Mouse (Mus musculus): ENCODE results near the gene Gata2.
A peak's percentile ranks its signal among the peaks of the same experiment; 100 is the strongest.
"Not testable (repeated sequence)": the region's sequence is repeated elsewhere in the genome, so short reads cannot be mapped to it uniquely, and the experiment has no call there.

Gata2 gene

DNA sequence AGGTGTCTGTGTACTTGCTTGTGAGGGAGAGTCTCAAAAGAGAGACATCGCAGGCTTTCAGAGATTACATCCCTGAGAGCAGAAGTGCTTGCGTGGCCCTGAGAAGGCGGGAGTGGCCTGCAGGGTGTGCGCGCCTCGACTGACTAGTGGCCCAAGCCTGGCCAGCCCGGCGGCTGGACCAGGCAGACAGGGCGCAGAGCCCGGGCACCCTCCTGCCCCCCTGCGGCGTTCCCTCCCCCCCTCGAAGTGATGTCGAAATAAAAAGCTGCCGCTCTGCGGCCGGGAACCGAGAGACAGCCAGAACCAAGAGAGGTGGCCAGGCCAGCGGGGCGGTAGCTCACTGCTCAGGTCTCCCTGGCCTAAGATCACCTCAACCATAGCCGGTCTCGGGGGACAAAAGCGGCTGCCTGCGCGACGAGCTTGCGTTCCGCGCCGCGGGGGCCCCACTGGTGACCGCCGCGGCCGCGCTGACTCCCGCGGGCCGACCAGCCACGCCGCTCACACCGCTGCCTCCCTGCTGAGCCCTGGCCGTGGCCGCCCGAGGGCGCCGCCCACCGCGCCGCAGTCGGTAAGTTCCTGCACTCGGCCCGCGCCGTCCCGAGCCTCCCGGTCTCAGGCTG, at the start of gene Gata2:
Gene Gata2 (plus strand): TSS at position 459 of the 620 bp plus-strand sequence.
- no peak for DNase-seq

DNA sequence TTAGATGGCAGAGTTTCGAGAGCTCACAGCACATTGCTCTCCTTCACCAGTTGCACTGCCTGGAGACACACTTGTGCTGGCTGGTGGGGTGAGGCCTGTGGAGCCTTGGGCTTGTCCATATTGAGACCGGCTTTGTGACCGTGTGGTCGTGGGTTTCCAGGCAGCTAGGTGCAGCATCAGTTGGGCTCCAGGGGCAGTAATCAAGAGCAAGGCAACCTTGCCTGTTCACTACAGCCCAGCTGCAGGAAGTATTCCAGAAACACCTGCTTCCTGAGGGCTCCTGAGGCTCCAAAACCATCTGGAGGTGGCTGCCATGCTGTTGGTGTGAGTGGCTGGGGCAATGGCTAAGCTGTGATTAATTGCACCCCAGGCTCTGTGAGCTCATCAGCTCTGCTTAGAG, 47.9 kb upstream of the Gata2 start:
- no peak for DNase-seq

- no peak for DNase-seq
These were observed 47.1 kb upstream of the Gata2 start for GRCm38 (mm10) chr6:88146576-88146975.

DNA sequence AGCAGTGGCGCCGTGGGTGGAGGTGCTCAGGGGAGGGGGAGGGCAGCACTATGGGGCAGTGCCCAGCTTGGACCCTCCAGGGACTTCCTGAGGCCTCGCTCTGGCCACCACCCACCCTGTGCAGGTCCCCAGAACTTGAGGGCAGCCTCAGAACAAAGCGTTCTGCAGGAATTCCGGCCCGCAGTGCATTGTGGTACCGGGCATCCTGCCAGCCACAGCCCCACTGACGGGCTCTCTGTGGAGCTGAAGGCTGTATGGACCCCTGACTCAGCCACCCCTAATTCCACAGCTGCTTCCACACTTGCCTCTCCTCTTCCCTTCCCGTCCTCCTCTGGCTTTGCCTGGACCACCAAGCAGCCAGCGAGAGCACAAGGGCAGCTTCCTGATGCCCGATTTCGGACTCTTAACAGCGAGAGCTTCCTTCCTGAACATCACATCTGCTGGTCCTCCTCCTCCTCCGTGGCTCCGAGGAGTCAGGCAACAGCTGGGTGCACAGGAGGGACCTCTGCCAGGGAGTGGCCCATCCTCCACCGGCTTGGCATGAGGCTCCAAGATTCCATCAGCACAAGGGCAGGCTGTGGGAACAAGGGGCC, 46.2 kb upstream of the Gata2 start:
- DNase-seq: no peak

GRCm38 (mm10) chr6:88151335-88151734, 42.4 kb upstream of the Gata2 start:
- no peak for DNase-seq

DNA sequence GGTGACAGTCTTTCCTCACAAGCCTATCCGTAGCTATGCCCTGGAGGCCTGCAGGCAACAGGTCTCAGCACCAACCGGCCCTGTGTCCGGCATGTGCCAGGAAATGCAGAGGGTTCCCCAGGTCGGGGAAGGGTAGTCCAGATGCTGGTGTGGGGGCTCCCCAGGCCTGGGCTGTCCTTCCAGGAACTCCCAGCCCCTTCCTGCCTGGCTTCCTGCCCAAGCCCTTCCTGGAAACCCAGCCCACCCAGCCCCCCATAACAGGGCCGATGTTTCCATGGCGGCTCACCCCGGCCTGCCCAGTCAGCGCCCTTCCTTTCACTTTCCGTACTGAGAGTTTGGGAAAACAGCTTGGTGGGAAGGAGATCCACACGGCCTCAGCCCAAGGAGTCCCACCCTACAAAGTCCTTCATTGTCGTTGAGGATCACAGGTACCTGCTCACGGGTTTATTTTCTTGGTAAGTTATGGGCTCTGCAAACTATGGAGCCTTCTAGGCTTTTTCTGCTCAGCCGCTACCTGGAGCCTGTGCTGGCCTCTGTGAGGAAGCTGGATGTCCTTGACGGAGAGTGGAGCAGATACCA, 41.5 kb upstream of the Gata2 start:
- no peak for DNase-seq

- DNase-seq: no peak
These were observed 40.7 kb upstream of the Gata2 start for GRCm38 (mm10) chr6:88152979-88153378.

- DNase-seq: not testable (repeated sequence)
These were observed 38.1 kb upstream of the Gata2 start for GRCm38 (mm10) chr6:88155614-88156013.

- DNase-seq: peak; percentile 27
These were observed 34.9 kb upstream of the Gata2 start for GRCm38 (mm10) chr6:88158790-88159189.

- DNase-seq: no peak
These were observed 27.6 kb upstream of the Gata2 start for GRCm38 (mm10) chr6:88166054-88166453.

DNA sequence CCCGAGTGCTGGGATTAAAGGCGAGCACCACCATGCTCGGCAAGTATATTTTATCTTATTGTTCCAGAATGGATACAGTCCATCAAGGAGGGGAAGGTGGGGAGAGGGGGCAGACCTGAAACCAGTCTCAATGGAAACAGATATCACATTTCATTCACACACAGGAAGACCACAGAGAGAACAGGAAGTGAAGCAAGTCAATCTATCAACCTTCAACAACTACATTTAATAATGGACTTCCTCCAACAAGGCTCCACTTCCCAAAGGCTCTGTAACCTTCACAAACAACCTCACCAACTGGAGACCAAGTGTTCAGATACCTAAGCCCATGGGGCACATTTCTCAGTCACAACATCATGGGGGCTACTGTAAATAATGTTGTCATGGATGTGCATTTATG, 19.5 kb upstream of the Gata2 start:
- DNase-seq: no peak

- no peak for DNase-seq
These were observed 19.0 kb upstream of the Gata2 start for GRCm38 (mm10) chr6:88174676-88175075.

DNA sequence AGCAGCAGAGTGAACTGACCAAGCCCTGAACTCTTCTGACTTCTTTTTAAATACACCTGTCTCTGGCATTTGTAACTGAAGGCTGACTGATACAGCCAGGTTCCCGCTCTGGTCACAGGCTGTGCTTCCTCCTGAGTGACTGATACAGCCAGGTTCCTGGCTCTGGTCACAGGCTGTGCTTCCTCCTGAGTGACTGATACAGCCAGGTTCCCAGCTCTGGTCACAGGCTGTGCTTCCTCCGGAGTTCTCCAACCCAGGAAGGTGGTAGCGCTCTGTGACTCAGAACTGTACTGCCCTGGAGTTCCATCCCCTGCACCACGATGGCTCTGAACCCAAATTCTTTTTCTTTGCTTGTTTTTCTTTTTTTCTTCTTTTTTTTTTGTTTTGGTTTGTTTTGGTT, 9.0 kb upstream of the Gata2 start:
- no peak for DNase-seq

GRCm38 (mm10) chr6:88188148-88188547, 5.5 kb upstream of the Gata2 start:
- DNase-seq: peak; percentile 57

- peak; percentile 65 for DNase-seq
These were observed 4.2 kb upstream of the Gata2 start for GRCm38 (mm10) chr6:88189312-88190042.

DNA sequence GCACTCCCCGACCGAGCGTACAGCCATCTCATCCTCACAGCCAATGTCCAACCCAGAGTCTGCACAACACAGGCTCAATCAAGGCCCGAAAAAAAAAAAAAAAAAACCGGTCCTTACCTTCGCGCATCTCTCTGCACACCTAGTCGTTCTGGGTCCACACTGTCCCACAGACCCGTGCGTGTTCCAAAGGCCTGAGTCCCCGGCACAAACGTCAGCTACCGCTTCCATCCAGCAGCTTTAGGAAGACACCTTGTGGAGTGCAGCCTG, 3.7 kb upstream of the Gata2 start:
- no peak for DNase-seq

GRCm38 (mm10) chr6:88190310-88191023, 3.2 kb upstream of the Gata2 start:
- DNase-seq: no peak

DNA sequence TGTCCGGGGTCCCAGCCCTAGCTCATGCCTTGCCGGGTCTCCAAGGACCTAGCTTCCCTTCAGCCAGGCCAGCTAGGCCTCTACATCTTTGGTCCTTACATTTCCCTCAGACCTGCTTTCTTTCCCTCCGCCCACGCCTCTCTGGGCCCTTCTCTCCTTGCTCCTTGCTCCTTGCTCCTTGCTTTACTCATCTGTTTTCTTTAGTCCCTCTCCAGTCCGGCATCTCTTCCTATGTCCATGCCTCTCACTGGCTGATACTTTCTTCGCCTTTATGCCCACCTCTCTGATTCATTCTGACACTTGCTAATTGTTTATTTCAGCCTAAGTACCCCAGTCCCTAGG, 2.7 kb upstream of the Gata2 start:
- no peak for DNase-seq

GRCm38 (mm10) chr6:88191411-88192070, 2.1 kb upstream of the Gata2 start:
- no peak for DNase-seq

DNA sequence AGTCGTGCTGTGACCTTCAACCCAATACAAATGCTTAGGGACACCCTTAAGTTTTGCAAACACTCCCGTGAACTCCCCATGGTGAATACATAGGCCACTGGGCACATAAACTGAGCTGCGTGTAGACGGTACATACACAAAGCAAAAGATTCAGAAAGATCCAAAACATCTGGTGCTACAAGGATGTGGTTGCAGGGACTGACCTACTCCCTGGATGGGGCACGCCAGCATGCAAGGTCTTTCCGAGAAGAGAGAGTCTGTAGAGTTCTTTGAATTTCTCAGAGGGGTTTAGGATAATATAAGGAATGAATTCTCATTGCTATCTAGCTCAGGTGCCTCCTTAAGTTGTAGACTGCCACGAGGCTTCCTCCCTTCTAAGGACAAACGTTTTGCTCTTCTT, 935 bp upstream of the Gata2 start:
- no peak for DNase-seq

DNA sequence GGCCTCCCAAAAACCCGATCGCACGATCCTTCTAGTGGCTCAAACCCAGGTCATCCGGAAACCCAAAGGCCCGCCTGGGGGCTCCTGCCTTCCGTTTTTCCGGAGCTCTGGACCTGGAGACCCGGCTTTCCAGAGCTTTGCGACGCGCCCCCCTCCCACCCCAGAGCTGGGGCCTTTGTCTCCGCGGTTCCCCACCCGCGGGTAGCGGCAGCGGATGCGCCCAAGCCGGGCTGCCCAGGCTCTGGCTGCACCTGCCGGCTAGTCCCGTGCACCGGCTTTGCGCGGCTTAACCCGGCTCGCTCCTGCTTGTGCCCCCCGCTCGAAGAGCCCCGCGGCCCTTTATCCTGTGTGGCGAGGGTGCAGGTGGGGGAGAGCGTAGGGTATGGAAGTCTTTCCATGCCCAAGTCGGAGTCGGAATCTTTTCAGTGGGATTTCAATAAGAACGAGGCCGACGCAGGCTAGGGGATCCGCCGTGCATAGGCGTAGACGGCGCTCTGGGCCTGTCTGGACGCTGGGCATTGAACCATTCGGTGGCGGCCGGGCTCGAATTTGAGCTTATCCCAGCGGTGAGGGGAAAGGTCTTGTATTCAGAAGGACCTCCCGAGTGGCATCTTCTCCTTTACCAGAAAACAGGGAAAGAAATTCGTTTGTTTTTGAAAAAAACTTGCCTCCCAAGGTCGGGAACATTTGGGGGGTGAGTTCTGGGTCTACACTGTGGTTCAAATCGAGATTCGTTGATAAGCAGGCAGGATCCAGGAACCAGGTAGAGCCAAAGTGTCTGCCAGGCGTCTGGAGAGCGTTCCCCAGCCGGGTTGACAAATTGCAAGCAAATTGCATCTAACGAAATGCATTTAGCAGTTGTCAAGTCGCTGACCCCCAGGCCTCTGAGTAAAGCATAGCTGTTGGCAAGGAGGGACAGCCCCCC, 624 bp downstream of the Gata2 start:
- DNase-seq: no peak

GRCm38 (mm10) chr6:88194978-88195325, 1.3 kb downstream of the Gata2 start:
- no peak for DNase-seq

Data from right cerebral cortex, adult 18-20 months (tissue).